Mouse (Mus musculus): ENCODE results near the gene Sult1b1. TPM values are rescaled to one million over a fixed set of nuclear protein-coding genes. Genes with fewer than 3 reads are reported as not detected.
"Not testable (repeated sequence)": the region's sequence is repeated elsewhere in the genome, so short reads cannot be mapped to it uniquely, and the experiment has no call there.

The Sult1b1 gene
- polyA plus RNA-seq, 1 experiment from 2014 or later: not detected

DNA sequence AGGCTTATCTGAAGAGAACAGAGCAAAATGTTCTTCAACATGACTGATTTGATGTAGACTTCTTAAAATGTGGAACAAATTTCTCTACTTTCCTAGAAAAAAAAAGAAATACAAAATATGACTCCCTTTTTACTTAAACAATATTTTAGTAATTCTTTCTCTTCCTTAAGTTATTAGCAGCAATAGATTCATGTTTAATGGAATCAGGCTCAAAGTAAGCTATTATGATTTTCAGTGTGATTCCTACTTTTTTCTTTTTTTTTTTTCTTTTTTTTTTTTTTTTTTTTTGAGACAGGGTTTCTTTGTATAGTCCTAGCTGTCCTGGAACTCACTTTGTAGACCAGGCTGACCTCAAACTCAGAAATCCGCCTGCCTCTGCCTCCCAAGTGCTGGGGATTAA lies 51.3 kb downstream of the Sult1b1 start, which contains the start of gene Gm43638:
Gm43638 (minus strand) TSS at position 101 of the 400 bp plus-strand sequence.
- 88% methylated on average over 1 of the region's 1 CpGs for WGBS
- not testable (repeated sequence) for H3K27ac ChIP-seq (ENCODE audit: low read depth, low read length); H3K9ac ChIP-seq (ENCODE audit: low read depth, low read length); H3K36me3 ChIP-seq (ENCODE audit: control insufficient read depth, insufficient read depth, low read length); H3K4me1 ChIP-seq (ENCODE audit: control insufficient read depth, insufficient read depth, low read depth, low read length); H3K27me3 ChIP-seq (replicated peaks; ENCODE audit: control insufficient read depth, insufficient read depth, low read length); H3K4me2 ChIP-seq (ENCODE audit: low read length); ATAC-seq; H3K9me3 ChIP-seq (ENCODE audit: control insufficient read depth, low read length); H3K4me3 ChIP-seq (ENCODE audit: low read length)

DNA sequence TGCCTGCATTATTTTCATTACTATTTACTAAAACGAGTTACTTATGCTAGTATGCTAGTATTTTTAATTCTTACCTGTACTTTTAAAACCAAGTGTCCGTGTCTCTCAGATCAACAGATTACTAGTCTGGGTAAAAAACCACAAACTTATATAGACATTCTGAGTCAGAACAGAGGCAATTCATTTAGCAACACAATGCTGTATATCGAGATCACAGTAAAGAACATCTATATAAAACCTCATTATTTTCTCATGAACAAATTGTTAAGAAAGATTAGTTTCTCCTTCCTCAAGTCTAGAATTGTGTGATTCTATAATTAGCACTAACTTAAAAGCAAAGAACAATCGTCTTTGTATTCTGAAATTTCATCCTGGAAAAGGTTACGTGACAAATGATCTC lies 55.8 kb downstream of the Sult1b1 start, which contains the start of gene Ugt2a2:
Ugt2a2 (minus strand) TSS at position 101 of the 400 bp plus-strand sequence.
- ATAC-seq: no peak
- Histone ChIP-seq H3K4me1 (ENCODE audit: control insufficient read depth, insufficient read depth, low read depth, low read length) (no peaks in the 10 kb centered on the region), H3K27me3 (replicated peaks; ENCODE audit: control insufficient read depth, insufficient read depth, low read length) (no peaks in the 10 kb centered on the region), H3K36me3 (ENCODE audit: control insufficient read depth, insufficient read depth, low read length) (no peaks in the 10 kb centered on the region), H3K4me3 (ENCODE audit: low read length) (no peak within 1 kb of the TSS), H3K9ac (ENCODE audit: low read depth, low read length) (no peak within 1 kb of the TSS), H3K27ac (ENCODE audit: low read depth, low read length) (no peak within 1 kb of the TSS), H3K9me3 (ENCODE audit: control insufficient read depth, low read length) (no peaks in the 10 kb centered on the region), H3K4me2 (ENCODE audit: low read length) (no peak within 1 kb of the TSS)
- 79% methylated on average over 5 of the region's 5 CpGs for WGBS

Other genes starting within 250 kb of the Sult1b1 start
- gene Ugt2a3, start 201.0 kb downstream of the Sult1b1 start, polyA plus RNA-seq (2015; fragmentation: Nextera tagmentation; extraction: Ambion mirVana): not detected in 2 replicates
- not detected in 2 replicates for gene Ugt2b38, start 114.0 kb downstream of the Sult1b1 start, polyA plus RNA-seq (2015; fragmentation: Nextera tagmentation; extraction: Ambion mirVana)
- 0.16 TPM in 1 of 2 replicates, not detected in the other for gene Ugt2a2, start 55.9 kb downstream of the Sult1b1 start, polyA plus RNA-seq (2015; fragmentation: Nextera tagmentation; extraction: Ambion mirVana)
- gene Gm43638, start 51.4 kb downstream of the Sult1b1 start, polyA plus RNA-seq (2015; fragmentation: Nextera tagmentation; extraction: Ambion mirVana): not detected in 2 replicates
- not detected in 2 replicates for gene Ugt2a1, start 47.3 kb downstream of the Sult1b1 start, polyA plus RNA-seq (2015; fragmentation: Nextera tagmentation; extraction: Ambion mirVana)
- not detected in 2 replicates for gene Sult1d1, start 30.8 kb upstream of the Sult1b1 start, polyA plus RNA-seq (2015; fragmentation: Nextera tagmentation; extraction: Ambion mirVana)
- gene Sult1e1, start 53.4 kb upstream of the Sult1b1 start, polyA plus RNA-seq (2015; fragmentation: Nextera tagmentation; extraction: Ambion mirVana): not detected in 2 replicates
- not detected in 2 replicates for gene Csn1s1, start 128.0 kb upstream of the Sult1b1 start, polyA plus RNA-seq (2015; fragmentation: Nextera tagmentation; extraction: Ambion mirVana)
- not detected in 2 replicates for gene Csn2, start 161.4 kb upstream of the Sult1b1 start, polyA plus RNA-seq (2015; fragmentation: Nextera tagmentation; extraction: Ambion mirVana)
- not detected in 2 replicates for gene Csn1s2a, start 236.4 kb upstream of the Sult1b1 start, polyA plus RNA-seq (2015; fragmentation: Nextera tagmentation; extraction: Ambion mirVana)